Mouse (Mus musculus) c-Kit-positive CD71-positive TER-119-negative erythroid progenitor cells, embryonic 14.5 days (primary cell): ENCODE results near the gene Olfr679.
"Not testable (repeated sequence)": the region's sequence is repeated elsewhere in the genome, so short reads cannot be mapped to it uniquely, and the experiment has no call there.

Source experiments
- DNase-seq: peaks from one replicate; pipeline ENCODE4 v3.0.0-alpha.2; 2013; ENCODE audit warnings: low read depth

The Olfr679 gene

GRCm38 (mm10) chr7:105080905-105081304 lies at the start of gene Olfr679:
Olfr679 (plus strand) TSS chr7:105081205.
- no peak for DNase-seq

GRCm38 (mm10) chr7:105032398-105032797 lies 48.6 kb upstream of the Olfr679 start, which contains the start of gene Olfr676:
Olfr676 (plus strand) TSS chr7:105032698.
- DNase-seq, result no peak

- DNase-seq, result not testable (repeated sequence)
Measured at GRCm38 (mm10) chr7:105033836-105034235, 47.2 kb upstream of the Olfr679 start.

- no peak for DNase-seq
Measured at GRCm38 (mm10) chr7:105058951-105059350, 22.1 kb upstream of the Olfr679 start.

- DNase-seq, result no peak
Measured at GRCm38 (mm10) chr7:105064175-105064574, 16.8 kb upstream of the Olfr679 start, which contains the start of gene Olfr678. Olfr678 (plus strand) TSS chr7:105064475.

- not testable (repeated sequence) for DNase-seq
Measured at GRCm38 (mm10) chr7:105092717-105093116, 11.7 kb downstream of the Olfr679 start, which contains the start of gene Olfr680-ps1. Olfr680-ps1 (minus strand) TSS chr7:105092817.

- no peak for DNase-seq
Measured at GRCm38 (mm10) chr7:105116536-105116935, 35.5 kb downstream of the Olfr679 start, which contains the start of gene Olfr681. Olfr681 (plus strand) TSS chr7:105116836.
